Mouse (Mus musculus): Measurements from ENCODE around the gene Gm572.

- no peak for TF ChIP-seq GATA1 (IDR thresholded peaks at IDR 0.05; ENCODE audit: borderline replicate concordance, low read length)
- TF ChIP-seq FLI1 (IDR thresholded peaks at IDR 0.05; ENCODE audit: low read length) = no peak
These were observed 24.1 kb downstream of the Gm572 start for GRCm38 (mm10) chr4:148667006-148667755.

All from megakaryocyte, embryonic 14.5 days (primary cell).